In the genomic region with DNA sequence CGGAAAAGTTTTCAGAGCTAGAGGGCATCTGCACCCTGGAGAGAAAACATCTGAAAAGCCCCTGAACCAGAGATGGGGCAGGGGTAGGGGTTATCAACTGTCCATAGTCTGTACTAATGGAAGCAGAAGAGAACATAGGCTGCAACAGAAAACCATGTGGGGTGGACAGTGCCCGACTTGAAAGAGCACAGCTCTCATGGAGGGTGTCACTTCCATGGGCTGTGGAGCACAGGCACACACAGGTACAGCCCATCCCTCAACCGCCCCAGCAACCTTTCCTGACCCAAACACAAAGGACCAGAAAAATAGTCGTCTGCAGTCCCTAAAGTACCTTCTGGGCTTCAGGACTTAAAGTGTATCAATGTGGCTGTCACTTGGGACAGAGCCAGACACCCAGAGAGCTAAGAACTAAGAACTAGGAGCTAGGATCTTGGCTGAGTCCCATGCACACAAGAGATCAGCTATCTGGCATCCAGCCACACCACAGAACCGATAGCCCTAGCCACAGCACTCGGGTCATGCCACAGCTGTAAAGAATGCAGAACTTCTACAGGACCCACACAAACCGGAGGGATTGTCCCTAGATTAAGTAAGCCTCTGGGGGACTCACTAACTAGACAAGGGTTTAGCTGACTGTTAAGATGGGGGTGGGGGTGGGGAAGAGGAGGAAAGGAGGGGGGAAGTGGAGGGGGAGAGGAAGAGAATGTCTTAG, we compare ENCODE assay signal across 8 mouse cellular contexts. TPM values are rescaled to one million over a fixed set of nuclear protein-coding genes. Genes with fewer than 3 reads are reported as not detected.
DNase-seq lines count a peak whose midpoint lies in the region; ATAC-seq and TF ChIP-seq lines count a peak whose summit lies in the region.

No protein-coding gene starts in this region.

- H3K36me3 ChIP-seq in liver, embryonic 16.5 days (ENCODE audit: control insufficient read depth, insufficient read depth): peaks cover 3% of the 10 kb centered on the region
- peaks cover 2% of the 10 kb centered on the region for H3K36me3 ChIP-seq in thymus, adult 2 months (ENCODE audit: control insufficient read depth, insufficient read depth, low read length)

- intact Hi-C loops in left cerebral cortex, postnatal 14 days (cut with DNase I): no loop called here
- intact Hi-C loops in gastrocnemius, postnatal 14 days (cut with DNase I; ENCODE audit: low total_unique reads): loop anchor here (5.0 kb wide), 1 partner anchor 36 kb away; a partner anchor contains a TSS

- H3K4me2 ChIP-seq in liver, embryonic 16.5 days (ENCODE audit: low read depth, low read length): no peak overlapping the region

- no peak overlapping the region for H3K4me3 ChIP-seq in liver, embryonic 16.5 days (ENCODE audit: low read depth, low read length)
- no peak overlapping the region for H3K4me3 ChIP-seq in thymus, adult 2 months (ENCODE audit: control insufficient read depth, insufficient read depth, low read length)

- peaks cover 33% of the 10 kb centered on the region for H3K4me1 ChIP-seq in liver, embryonic 16.5 days (ENCODE audit: control insufficient read depth, low read depth, low read length)
- H3K4me1 ChIP-seq in thymus, adult 2 months (replicated peaks; ENCODE audit: control insufficient read depth, insufficient read depth, low read length): peaks cover 20% of the 10 kb centered on the region

- no peak for TF ChIP-seq POLR2A in thymus, adult 2 months (IDR thresholded peaks at IDR 0.05; ENCODE audit: control insufficient read depth, extremely low read depth, insufficient read depth, low read length, poor library complexity)

- no peaks in the 10 kb centered on the region for H3K9me3 ChIP-seq in liver, embryonic 16.5 days (replicated peaks; ENCODE audit: control insufficient read depth, low read length)

- WGBS in liver, embryonic 16.5 days (ENCODE audit: insufficient replicate concordance): 28% methylated on average over 7 of the region's 7 CpGs
- WGBS in thymus, adult 2 months: 36% methylated on average over 7 of the region's 7 CpGs

- H3K27me3 ChIP-seq in liver, embryonic 16.5 days (ENCODE audit: control insufficient read depth, insufficient read depth, low read depth, low read length): no peaks in the 10 kb centered on the region
- no peaks in the 10 kb centered on the region for H3K27me3 ChIP-seq in thymus, adult 2 months (ENCODE audit: control insufficient read depth, insufficient read depth, low read length)

- no peak for TF ChIP-seq CTCF in thymus, adult 2 months (IDR thresholded peaks at IDR 0.05; ENCODE audit: borderline replicate concordance, control insufficient read depth, extremely low read depth, insufficient read depth, low read length, poor library complexity)

- ATAC-seq in liver, embryonic 16.5 days (ENCODE audit: low read depth): peak; percentile 28; the same call in 1 of the 2 replicates

- H3K9ac ChIP-seq in liver, embryonic 16.5 days (ENCODE audit: low read depth, low read length): no peak overlapping the region

- H3K27ac ChIP-seq in liver, embryonic 16.5 days (ENCODE audit: low read length): peak overlapping the region; percentile 52; the same call in 1 of the 2 replicates
- no peak overlapping the region for H3K27ac ChIP-seq in thymus, adult 2 months (ENCODE audit: control insufficient read depth, insufficient read depth, low read length)

- peak; percentile 52 to 72 for DNase-seq in left cerebral cortex, postnatal 14 days (ENCODE audit: low spot score in 2 of 2)
- no peak for DNase-seq in left cerebral cortex, adult 11 months (ENCODE audit: low spot score)
- DNase-seq in adrenal gland, adult 2 months: peak; percentile 75
- DNase-seq in gastrocnemius, postnatal 14 days: peak; percentile 45
- DNase-seq in spleen, postnatal 36 days (ENCODE audit: low spot score in 2 of 2): peak; percentile 56 to 67
- no peak for DNase-seq in thymus, adult 2 months
- no peak for DNase-seq in frontal cortex, postnatal 25 days (ENCODE audit: low spot score in 2 of 2)

RNA-seq across cellular contexts. Expression of a gene that starts 38.0 kb away (rescaled TPM):
- total RNA-seq in left cerebral cortex, postnatal 14 days (2021): 10 to 100 TPM; 23.2 to 23.5 TPM
- total RNA-seq in adrenal gland, adult 2 months (2021): 100 to 1,000 TPM; 137 to 213 TPM
- polyA plus RNA-seq in adrenal gland, adult 2 months (2012; rRNA removed): 15.7 and 27.8 TPM in 2 replicates
- 10 to 100 TPM; 14.7 to 25.4 TPM for total RNA-seq in gastrocnemius, postnatal 14 days (2021)
- 17.0 and 19.0 TPM in 2 replicates for polyA plus RNA-seq in liver, embryonic 16.5 days (2015; fragmentation: Nextera tagmentation; extraction: Ambion mirVana)
- polyA plus RNA-seq in thymus, adult 2 months (2012; rRNA removed): 13.8 and 15.4 TPM in 2 replicates

Comparison
In these comparisons a context has a peak if more than half of its experiments do, and no peak if none do; other contexts are left out.
1. DNase-seq: peak in left cerebral cortex, postnatal 14 days (2 of 2), adrenal gland, adult 2 months (single experiment), gastrocnemius, postnatal 14 days (single experiment) and spleen, postnatal 36 days (2 of 2); none in left cerebral cortex, adult 11 months (single experiment), thymus, adult 2 months (single experiment) and frontal cortex, postnatal 25 days (0 of 2).
2. RNA of a gene that starts 38.0 kb away (total RNA-seq): 137 to 213 TPM in adrenal gland, adult 2 months; 14.7 to 25.4 TPM in gastrocnemius, postnatal 14 days and 23.2 to 23.5 TPM in left cerebral cortex, postnatal 14 days; every median in the first group is over 4 times any median in the second.